Mouse (Mus musculus): ENCODE data around the gene Cenpf. TPM values are rescaled to one million over a fixed set of nuclear protein-coding genes. Genes with fewer than 3 reads are reported as not detected.
"Not testable (repeated sequence)": the region's sequence is repeated elsewhere in the genome, so short reads cannot be mapped to it uniquely, and the experiment has no call there.

The Cenpf gene
- total RNA-seq, 2 experiments from 2014 or later, result 1.0 to 1.1 TPM

DNA sequence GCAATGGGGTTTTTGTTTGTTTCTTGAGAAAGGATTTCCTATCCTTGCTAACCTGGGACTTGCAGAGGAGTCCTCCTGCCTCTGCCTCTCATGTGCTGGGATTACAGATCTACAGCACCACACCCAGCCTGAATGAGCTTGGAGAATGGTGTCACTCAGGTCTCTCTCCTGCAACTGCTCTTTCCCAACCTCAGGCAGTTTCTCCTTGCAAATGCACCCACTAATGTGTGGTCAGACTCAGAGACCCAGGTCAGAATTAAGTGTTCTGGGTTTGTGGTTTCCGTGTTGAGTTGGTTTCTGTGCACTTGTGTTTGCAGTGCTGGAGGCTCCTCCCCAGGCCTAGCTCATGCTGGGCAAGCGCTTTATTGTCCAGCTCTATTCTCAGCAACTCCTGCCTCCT, 6.5 kb upstream of the Cenpf start:
- no peak for DNase-seq

DNA sequence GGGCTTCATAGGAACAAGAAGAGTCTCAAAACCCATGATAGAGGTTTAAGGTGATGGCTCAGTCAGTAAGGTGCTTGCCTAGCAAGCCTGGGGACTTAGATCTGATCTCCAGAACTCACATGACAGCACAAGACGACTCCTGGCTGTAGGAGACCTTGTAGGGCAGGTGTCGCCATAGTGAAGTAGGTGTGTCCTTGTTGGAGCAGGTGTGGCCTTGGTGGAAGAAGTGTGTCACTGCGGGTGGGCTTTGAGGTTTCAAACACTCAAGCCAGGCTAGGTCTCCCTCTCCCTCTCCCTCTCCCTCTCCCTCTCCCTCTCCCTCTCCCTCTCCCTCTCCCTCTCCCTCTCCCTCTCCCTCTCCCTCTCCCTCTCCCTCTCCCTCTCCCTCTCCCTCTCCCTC, 4.6 kb upstream of the Cenpf start:
- DNase-seq, result not testable (repeated sequence)

DNA sequence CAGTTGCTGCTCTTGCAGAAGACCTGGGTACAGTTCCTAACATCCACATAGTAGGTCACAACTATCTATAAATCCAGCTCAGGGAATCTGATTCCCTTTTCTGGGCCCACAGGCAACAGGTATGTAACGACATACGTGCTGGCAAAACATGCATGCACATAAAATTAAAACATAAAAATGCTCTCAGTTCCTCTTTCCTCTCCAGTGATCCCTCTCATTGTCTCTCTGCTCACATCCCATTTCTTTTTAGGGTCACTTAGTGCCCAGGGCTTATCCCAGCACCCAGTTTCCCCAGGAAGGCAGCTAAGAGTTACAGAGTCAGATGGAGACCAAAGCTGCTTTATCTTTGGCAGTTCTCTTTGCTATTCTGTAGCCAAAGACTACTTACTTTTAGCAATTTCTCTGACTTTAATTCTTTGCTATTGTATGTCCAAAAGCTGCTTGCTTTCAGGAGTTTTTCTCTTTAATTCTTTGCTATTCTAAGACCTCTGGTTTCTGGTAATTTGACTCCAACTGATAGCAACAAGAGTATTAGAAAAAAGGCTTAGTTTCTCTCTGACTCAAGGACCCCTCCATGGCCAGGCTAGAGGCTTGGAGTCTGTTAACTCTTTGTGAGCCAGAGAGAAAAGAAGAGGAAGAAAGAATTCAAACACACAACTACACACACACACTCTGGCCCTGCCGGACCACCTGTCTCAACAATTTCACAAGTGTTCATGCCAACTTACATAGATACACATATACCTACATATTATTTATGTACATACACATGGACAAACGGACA, 1.4 kb upstream of the Cenpf start:
- DNase-seq, result no peak

DNA sequence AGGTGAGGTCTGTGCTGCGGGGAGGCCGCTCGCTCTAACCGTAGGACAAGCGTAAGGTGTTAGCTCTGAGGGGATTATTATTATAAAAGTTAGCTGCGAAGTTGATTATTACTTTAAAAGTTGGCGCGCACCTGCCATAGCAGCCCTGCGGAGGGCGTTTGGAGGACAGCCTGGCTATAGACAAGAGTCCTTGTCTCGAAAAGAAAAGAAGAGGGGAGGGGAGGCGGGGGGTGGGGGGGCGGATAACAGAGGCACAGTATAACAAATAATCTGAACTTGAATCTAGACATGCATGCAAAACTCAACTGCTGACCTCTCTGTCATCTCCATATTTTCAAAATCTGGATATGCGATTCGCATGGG, 483 bp upstream of the Cenpf start:
- DNase-seq, result no peak

DNA sequence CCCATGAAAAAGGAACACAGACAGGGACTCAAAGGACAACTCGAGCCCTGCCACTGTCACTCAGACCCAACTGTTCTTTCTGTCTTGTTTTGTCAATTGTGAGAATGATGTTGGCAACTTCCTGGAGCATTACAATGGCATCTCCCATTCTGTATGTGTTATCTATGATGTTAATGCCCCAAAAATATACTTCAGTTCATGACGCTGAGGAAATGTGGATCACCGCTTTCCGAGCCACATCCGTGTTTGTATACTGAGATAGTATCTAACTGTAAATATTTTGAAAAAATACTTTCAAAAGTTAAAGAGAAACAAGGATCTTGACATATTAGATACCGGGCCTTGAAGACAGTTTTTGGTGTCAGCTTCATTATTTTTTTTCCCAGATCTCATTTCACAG, 1.9 kb downstream of the Cenpf start:
- no peak for DNase-seq

GRCm38 (mm10) chr1:189684786-189685415, 3.0 kb downstream of the Cenpf start:
- no peak for DNase-seq

DNA sequence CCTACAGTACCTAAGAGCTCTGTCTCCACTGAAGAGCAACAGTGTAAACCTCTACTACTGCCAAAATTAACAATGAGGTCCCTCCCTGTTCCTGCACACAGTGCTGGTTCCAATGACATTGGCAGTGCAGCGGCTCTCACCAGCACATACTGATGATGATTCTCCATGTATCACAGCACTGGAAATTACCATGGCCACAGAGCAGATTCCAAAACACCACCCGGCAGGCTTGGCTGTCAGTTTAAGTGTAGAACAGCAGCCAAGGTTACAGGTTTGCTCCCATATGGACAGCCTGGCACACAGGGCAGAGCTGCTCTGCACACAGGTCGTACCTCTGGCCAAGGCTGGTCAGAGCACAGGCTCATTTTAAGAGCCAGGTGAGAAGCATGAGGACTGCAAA, 8.3 kb downstream of the Cenpf start:
- DNase-seq, result no peak

GRCm38 (mm10) chr1:189675953-189676352, 11.9 kb downstream of the Cenpf start:
- DNase-seq, result no peak

DNA sequence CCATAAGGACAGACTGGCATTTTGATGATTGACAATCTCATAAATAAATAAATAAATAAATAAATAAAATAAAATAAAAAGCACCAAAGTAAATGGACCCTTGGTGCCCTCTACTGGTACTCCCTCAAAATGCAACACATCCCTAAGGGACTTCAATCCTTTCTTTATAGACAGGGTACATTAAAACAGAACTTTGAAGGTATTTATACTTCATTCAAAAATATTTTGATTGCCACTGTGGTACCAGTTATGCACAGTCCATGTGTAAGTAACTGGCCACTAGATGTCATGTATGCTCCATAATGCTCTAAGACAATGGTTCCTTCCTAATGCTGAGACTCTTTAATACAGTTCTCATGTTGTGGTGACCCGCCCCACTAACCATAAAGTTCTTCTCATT, 12.5 kb downstream of the Cenpf start:
- no peak for DNase-seq

DNA sequence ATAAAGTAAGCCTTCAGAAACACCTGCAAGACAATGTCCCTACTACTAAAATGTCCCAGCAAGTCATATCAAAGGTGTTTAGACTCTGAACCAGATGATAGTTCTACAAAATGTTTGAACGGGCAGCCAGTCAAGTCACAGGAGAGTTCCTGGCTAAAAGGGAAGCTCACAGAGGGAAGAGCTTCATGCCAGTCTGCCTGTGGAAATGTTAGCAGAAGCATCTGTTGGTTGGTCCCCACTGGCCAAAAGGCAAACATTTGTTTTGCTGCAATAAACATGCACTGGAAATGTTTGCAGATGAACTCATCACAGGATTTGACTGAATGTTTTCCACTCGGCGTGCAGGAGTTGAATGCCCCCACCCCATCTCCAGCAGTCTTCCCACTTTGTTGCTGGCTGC, 21.9 kb downstream of the Cenpf start:
- no peak for DNase-seq

DNA sequence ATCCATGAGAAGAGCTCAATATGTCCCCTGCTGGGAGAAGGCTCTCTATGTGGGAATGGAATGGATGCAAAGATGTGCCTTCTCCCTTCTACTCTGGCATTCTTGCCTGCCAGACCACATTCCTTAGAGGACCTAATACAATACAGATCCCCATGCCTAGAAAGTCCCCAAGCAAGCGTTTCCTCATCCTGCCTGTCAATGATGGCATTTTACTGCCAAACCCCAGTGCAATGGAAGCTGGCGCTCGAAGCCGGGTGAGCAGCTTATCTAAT, 23.1 kb downstream of the Cenpf start:
- DNase-seq, result no peak

DNA sequence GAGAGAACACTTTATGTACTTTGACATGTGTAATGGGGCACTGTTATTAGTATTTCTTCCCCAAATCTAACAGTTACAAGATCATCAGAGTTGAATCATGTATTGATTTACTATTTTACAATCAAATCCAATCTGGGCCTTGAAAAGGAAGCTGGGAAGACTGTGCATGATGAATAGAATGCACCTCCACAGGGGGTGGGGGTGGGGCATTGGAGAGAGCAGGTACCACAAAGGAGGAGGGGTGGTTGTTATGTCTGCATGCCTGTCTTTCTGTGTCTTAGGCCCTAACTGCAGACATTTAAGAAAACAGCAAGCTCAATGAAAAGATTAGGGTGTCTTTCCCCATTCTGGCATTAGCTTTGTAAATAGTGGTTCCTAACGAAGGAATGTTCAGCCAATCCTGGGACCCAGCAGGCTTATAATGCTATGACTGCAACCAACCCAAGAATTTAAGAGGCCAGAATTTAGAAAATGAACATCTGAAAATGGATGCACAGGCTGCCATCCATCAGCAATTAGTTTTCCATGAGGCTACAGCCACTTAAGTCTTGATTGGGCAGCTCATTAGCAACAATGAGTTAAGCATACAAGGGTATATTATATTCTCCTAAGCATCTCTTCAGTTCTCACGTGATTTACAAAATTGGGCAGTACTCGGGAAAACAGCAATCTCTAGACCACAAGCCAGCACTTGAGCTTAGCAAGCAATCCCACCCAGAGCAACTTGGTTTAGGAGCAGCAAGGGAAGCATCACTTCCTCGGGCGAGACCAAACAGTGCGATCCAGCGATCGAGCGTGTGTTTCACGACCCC, 23.6 kb downstream of the Cenpf start:
- no peak for DNase-seq

DNA sequence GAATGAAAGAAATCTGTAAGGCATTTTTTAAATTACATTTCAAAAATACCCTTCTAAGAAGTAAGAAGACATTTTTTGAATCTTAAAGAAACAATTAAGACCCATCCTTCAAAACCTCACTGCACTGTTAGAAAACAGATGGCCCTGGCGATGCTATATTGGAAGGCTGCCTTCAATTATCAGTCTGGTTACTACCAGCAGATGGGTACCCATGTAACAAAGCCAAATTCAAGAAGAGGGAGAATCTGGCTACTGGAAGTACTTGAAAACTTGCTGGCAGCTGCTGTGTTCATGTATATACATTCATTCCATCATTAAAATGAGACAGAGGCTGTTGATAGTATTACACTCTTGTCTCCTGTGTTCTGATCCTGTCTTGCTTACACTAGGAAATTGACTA, 24.4 kb downstream of the Cenpf start:
- no peak for DNase-seq

DNA sequence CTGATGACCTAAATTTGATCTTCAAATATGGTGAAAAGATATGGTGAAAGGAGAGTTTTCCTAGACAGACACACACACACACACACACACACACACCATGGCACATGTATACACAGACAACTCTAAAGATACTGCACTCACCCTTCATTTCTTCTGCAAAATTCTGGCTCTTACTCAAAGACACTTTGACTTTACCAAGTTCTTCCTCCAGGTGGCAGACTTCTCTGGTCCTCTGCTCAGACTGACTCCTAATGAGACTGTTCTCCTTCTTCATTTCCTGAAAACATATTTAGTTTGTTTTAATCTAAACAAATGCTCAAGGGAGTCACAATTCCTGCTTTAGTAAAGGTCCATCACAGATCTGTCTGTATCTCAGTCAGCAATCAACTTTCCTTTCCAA, 26.0 kb downstream of the Cenpf start:
- DNase-seq, result no peak

DNA sequence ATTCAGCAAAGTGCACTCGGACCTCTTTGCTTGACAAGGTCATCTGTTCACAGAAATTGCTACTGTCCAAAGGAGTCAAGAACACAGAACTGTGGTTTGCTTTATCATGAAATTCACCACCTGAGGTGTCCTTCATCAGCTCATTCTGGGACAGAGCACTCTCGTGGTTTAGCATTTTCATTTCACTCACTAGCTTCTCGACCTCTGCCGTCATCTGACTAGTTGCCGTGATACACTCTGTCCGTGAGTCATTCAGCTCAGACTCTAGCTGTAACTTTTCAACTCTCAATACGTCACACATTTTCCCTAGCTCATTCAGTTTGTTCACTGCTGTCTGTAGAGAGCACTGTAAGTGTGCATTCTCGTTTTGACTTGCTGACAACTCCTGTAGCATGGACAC, 30.5 kb downstream of the Cenpf start:
- DNase-seq, result no peak

- no peak for DNase-seq
Observed at GRCm38 (mm10) chr1:189653746-189654145, 34.1 kb downstream of the Cenpf start.

GRCm38 (mm10) chr1:189646597-189646996, 41.3 kb downstream of the Cenpf start:
- DNase-seq, result no peak

GRCm38 (mm10) chr1:189645371-189645770, 42.5 kb downstream of the Cenpf start:
- DNase-seq, result no peak

GRCm38 (mm10) chr1:189644700-189645345, 43.1 kb downstream of the Cenpf start:
- DNase-seq, result no peak

DNA sequence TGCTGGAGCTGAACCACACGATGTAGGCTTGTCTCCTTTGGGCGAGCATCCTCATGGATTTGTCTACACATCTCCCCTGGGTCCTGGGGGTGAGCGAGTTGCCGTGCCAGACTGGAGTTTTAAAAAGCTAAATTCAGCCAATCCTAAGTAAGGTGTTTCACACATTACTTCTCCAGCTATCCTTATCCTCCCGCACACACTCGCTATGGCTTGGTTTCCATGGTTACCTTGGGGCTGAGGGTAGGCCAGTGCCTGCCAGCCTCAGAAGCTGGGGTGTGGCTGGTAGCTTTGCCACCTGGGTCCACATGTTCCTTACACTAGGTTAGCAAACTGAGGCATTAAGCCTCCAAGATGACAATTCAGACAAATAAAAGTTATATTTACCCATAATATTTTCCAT, 48.3 kb downstream of the Cenpf start:
- no peak for DNase-seq

- DNase-seq, result no peak
Observed at GRCm38 (mm10) chr1:189633791-189634190, 54.1 kb downstream of the Cenpf start.

- no peak for DNase-seq
Observed at GRCm38 (mm10) chr1:189631906-189632675, 55.8 kb downstream of the Cenpf start.
